Mouse (Mus musculus): Measurements from ENCODE around the gene Gpank1. TPM values are rescaled to one million over a fixed set of nuclear protein-coding genes. Genes with fewer than 3 reads are reported as not detected.

The Gpank1 gene
- 17.4 and 20.2 TPM in 2 replicates for polyA plus RNA-seq (2012; rRNA removed)

GRCm38 (mm10) chr17:35121143-35121799 is at the start of gene Gpank1:
Gpank1 (plus strand) TSS chr17:35121455.

GRCm38 (mm10) chr17:35076507-35077176 is 44.6 kb upstream of the Gpank1 start, which contains the start of gene Ly6g6e:
Ly6g6e (plus strand) TSS chr17:35076902.

DNA sequence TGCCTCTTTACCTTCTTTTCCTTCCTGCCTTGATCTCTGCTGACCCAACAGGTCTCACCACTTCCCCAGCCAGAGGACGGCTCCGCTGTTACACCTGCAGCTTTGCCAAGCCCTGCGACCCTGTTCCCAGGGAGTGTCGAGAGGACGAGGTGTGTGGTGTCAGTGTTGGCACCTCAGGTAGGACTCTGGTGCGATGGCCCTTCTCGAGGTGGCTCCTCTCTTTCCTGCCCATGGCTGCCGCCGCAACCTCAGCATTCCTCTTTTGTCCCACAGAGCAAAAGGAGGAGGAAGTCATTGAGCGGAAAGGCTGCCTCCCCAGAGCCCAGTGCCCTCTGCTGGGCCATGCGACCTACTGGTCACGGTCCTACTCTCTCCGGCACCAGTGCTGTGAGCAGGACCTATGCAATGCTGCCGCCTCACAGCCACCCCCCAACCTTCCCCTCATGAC is 43.4 kb upstream of the Gpank1 start, which contains the start of gene Ly6g6d:
Gene Ly6g6d (minus strand): TSS at position 280 of the 448 bp plus-strand sequence.

GRCm38 (mm10) chr17:35085208-35085865 is 35.9 kb upstream of the Gpank1 start, which contains the start of gene Ly6g6f:
Ly6g6f (minus strand) TSS chr17:35085610.

DNA sequence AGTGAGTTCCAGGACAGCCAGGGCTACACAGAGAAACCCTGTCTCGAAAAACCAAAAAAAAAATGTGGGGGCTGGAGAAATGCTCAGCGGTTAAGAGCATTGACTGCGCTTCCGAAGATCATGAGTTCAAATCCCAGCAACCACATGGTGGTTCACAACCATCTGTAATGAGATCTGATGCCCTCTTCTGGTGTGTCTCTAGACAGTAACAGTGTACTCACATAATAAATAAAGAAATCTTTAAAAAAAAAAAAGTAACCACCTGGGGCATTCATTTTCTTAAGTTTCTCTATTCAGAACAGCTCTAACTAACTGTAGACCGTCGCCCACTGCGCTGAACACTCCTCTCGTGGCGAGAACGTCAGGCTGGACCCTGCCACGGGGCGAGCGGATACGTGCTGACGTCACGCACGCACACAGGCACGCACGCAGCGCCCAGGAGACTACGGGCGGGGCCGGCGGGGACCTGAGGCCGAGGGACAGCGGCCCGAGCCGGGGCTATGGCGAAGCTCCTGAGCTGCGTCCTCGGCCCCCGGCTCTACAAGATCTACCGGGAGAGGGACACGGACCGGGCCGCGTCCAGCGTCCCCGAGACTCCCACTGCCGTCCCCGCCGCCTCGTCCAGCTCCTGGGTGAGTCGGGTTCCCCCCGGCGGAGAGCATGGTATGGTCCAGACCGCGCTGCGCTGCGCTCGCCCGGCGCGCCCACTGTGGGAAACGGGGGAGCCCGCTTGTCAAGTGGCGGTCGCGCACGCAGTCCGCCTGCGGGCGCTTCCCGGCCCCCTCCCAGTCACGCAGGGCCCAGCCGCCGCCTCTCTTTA is 32.2 kb upstream of the Gpank1 start, which contains the start of gene Abhd16a:
Gene Abhd16a (plus strand): TSS at position 439 of the 820 bp plus-strand sequence.

DNA sequence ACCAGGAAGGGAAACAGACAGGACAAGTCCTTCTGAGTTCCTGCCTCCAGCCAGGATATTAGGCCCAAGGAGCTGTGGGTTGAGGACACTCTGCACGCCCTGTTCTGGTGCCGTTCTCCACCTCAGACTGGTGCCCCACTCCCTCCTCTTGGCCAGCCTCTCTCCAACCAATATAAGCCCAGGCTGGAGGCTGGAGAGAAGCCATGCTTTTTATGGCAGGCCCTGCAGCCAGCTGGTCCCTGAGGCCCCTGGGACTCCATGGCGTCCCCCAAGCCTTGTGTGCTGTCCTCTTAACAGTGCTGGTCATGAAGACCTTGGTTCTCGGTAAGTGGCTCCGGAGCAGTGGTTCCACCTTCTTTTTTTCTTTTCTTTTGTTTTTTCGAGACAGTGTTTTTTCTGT is 13.2 kb upstream of the Gpank1 start, which contains the start of gene Ly6g5c:
Gene Ly6g5c (plus strand): TSS at position 183 of the 400 bp plus-strand sequence.

GRCm38 (mm10) chr17:35115046-35116019 is 5.9 kb upstream of the Gpank1 start, which contains the start of gene Ly6g5b:
Ly6g5b (minus strand) TSS chr17:35115428.

DNA sequence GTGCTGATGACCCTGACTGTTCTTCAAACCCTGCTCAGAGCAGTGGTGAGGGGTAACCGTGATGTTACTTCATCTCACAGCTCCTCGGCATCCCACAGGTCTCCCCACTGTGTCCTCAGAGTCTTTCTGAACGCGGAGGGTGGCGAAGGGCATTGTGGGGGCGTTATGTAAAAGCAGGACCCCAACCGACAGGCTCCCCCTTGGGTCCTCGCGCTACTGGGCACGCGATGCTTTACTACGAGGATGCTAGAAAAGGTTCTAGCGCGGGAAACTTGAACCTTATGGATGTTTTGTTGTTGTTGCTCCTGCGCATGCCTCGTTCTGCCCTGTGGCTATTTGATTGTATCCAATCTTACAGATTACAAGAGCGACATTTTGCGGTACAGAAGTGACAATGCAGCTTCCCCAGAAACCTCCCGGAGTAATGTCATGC is 632 bp downstream of the Gpank1 start, which contains the start of gene Csnk2b:
Gene Csnk2b (minus strand): TSS at position 183 of the 433 bp plus-strand sequence.

DNA sequence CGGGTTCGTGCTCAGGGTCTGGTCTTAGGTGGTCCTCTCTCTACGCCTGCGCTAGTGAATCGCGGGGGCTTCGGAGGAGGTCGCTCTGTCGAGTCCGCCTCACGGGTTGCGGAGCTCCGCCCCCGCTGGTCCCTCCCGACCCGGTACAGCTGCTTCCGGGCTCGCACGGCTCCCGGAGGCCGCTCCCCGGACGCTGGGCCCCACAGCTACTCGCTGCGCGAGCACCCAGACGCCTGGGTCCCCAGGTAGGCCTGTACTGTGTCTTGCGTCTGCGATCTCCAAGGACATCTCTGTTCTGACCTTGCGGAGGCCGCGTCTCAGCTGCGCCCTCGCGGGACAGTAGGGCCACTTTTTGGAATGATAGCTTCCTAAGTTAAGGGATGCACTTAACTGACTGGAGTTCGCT is 5.0 kb downstream of the Gpank1 start, which contains the start of gene D17H6S53E:
Gene D17H6S53E (plus strand): TSS at position 168 of the 406 bp plus-strand sequence.

GRCm38 (mm10) chr17:35131500-35132173 is 10.4 kb downstream of the Gpank1 start, which contains the start of gene Apom:
Apom (minus strand) TSS chr17:35132050.

GRCm38 (mm10) chr17:35134801-35135590 is 13.7 kb downstream of the Gpank1 start, which contains the start of gene Bag6:
Bag6 (plus strand) TSS chr17:35135178.

GRCm38 (mm10) chr17:35164568-35165450 is 43.6 kb downstream of the Gpank1 start, which contains the start of gene Prrc2a:
Prrc2a (minus strand) TSS chr17:35164897.

Other genes with a start within 250 kb of the Gpank1 start
- 31.4 and 37.2 TPM in 2 replicates for gene Zbtb12, start 242.0 kb upstream of the Gpank1 start, polyA plus RNA-seq (2012; rRNA removed)
- gene Gm20547, start 239.4 kb upstream of the Gpank1 start, polyA plus RNA-seq (2012; rRNA removed): 0.06 TPM in 1 of 2 replicates, not detected in the other
- gene C2, start 223.2 kb upstream of the Gpank1 start, polyA plus RNA-seq (2012; rRNA removed): 44.6 and 48.4 TPM in 2 replicates
- 397 and 463 TPM in 2 replicates for gene Ehmt2, start 223.0 kb upstream of the Gpank1 start, polyA plus RNA-seq (2012; rRNA removed)
- 10.4 and 10.5 TPM in 2 replicates for gene Slc44a4, start 207.0 kb upstream of the Gpank1 start, polyA plus RNA-seq (2012; rRNA removed)
- gene Neu1, start 190.2 kb upstream of the Gpank1 start, polyA plus RNA-seq (2012; rRNA removed): 41.7 and 43.1 TPM in 2 replicates
- 132 and 153 TPM in 2 replicates for gene Hspa1b, start 162.2 kb upstream of the Gpank1 start, polyA plus RNA-seq (2012; rRNA removed)
- gene Gm20481, start 151.5 kb upstream of the Gpank1 start, polyA plus RNA-seq (2012; rRNA removed): 1.1 TPM in 1 of 2 replicates, not detected in the other
- 71.2 and 74.4 TPM in 2 replicates for gene Hspa1a, start 149.3 kb upstream of the Gpank1 start, polyA plus RNA-seq (2012; rRNA removed)
- 0.28 and 0.47 TPM in 2 replicates for gene Hspa1l, start 148.8 kb upstream of the Gpank1 start, polyA plus RNA-seq (2012; rRNA removed)
- 107 and 128 TPM in 2 replicates for gene Lsm2, start 139.6 kb upstream of the Gpank1 start, polyA plus RNA-seq (2012; rRNA removed)
- gene Vars, start 120.5 kb upstream of the Gpank1 start, polyA plus RNA-seq (2012; rRNA removed): 349 and 387 TPM in 2 replicates
- gene Vwa7, start 104.9 kb upstream of the Gpank1 start, polyA plus RNA-seq (2012; rRNA removed): 1.6 and 1.7 TPM in 2 replicates
- gene Sapcd1, start 93.4 kb upstream of the Gpank1 start, polyA plus RNA-seq (2012; rRNA removed): 2.2 and 3.1 TPM in 2 replicates
- gene Msh5, start 74.7 kb upstream of the Gpank1 start, polyA plus RNA-seq (2012; rRNA removed): 2.8 and 3.2 TPM in 2 replicates
- 134 and 150 TPM in 2 replicates for gene Clic1, start 71.5 kb upstream of the Gpank1 start, polyA plus RNA-seq (2012; rRNA removed)
- 113 and 116 TPM in 2 replicates for gene Ddah2, start 62.4 kb upstream of the Gpank1 start, polyA plus RNA-seq (2012; rRNA removed)
- not detected in 2 replicates for gene Ly6g6c, start 56.1 kb upstream of the Gpank1 start, polyA plus RNA-seq (2012; rRNA removed)
- 0.25 and 0.36 TPM in 2 replicates for gene Mpig6b, start 55.3 kb upstream of the Gpank1 start, polyA plus RNA-seq (2012; rRNA removed)
- 13.7 and 17.0 TPM in 2 replicates for gene Ly6g6e, start 44.6 kb upstream of the Gpank1 start, polyA plus RNA-seq (2012; rRNA removed)
- 7.4 and 8.5 TPM in 2 replicates for gene Ly6g6d, start 43.4 kb upstream of the Gpank1 start, polyA plus RNA-seq (2012; rRNA removed)
- gene Ly6g6f, start 35.8 kb upstream of the Gpank1 start, polyA plus RNA-seq (2012; rRNA removed): not detected in 2 replicates
- gene Abhd16a, start 32.2 kb upstream of the Gpank1 start, polyA plus RNA-seq (2012; rRNA removed): 223 and 260 TPM in 2 replicates
- gene Ly6g5c, start 13.2 kb upstream of the Gpank1 start, polyA plus RNA-seq (2012; rRNA removed): not detected in 2 replicates
- 1.5 and 2.3 TPM in 2 replicates for gene Ly6g5b, start 6.0 kb upstream of the Gpank1 start, polyA plus RNA-seq (2012; rRNA removed)
- 246 and 449 TPM in 2 replicates for gene Csnk2b, start 598 bp downstream of the Gpank1 start, polyA plus RNA-seq (2012; rRNA removed)
- 7.9 and 13.4 TPM in 2 replicates for gene D17H6S53E, start 4.9 kb downstream of the Gpank1 start, polyA plus RNA-seq (2012; rRNA removed)
- gene Apom, start 10.6 kb downstream of the Gpank1 start, polyA plus RNA-seq (2012; rRNA removed): 0.16 and 0.37 TPM in 2 replicates
- gene Bag6, start 13.7 kb downstream of the Gpank1 start, polyA plus RNA-seq (2012; rRNA removed): 379 and 401 TPM in 2 replicates
- gene Prrc2a, start 43.4 kb downstream of the Gpank1 start, polyA plus RNA-seq (2012; rRNA removed): 592 and 637 TPM in 2 replicates
- 1.4 and 1.9 TPM in 2 replicates for gene Aif1, start 54.6 kb downstream of the Gpank1 start, polyA plus RNA-seq (2012; rRNA removed)
- gene Lst1, start 67.0 kb downstream of the Gpank1 start, polyA plus RNA-seq (2012; rRNA removed): 15.6 and 19.9 TPM in 2 replicates
- gene Ltb, start 73.0 kb downstream of the Gpank1 start, polyA plus RNA-seq (2012; rRNA removed): 4.6 and 6.7 TPM in 2 replicates
- 0.62 and 0.77 TPM in 2 replicates for gene Tnf, start 80.6 kb downstream of the Gpank1 start, polyA plus RNA-seq (2012; rRNA removed)
- 0.16 and 0.36 TPM in 2 replicates for gene Lta, start 83.9 kb downstream of the Gpank1 start, polyA plus RNA-seq (2012; rRNA removed)
- gene Gm16181, start 99.4 kb downstream of the Gpank1 start, polyA plus RNA-seq (2012; rRNA removed): not detected in 2 replicates
- gene Atp6v1g2, start 112.2 kb downstream of the Gpank1 start, polyA plus RNA-seq (2012; rRNA removed): 6.9 and 13.4 TPM in 2 replicates
- 42.9 and 64.2 TPM in 2 replicates for gene Nfkbil1, start 114.3 kb downstream of the Gpank1 start, polyA plus RNA-seq (2012; rRNA removed)
- gene Ddx39b, start 120.3 kb downstream of the Gpank1 start, polyA plus RNA-seq (2012; rRNA removed): 360 and 468 TPM in 2 replicates
- gene H2-D1, start 141.3 kb downstream of the Gpank1 start, polyA plus RNA-seq (2012; rRNA removed): 422 and 558 TPM in 2 replicates
- gene H2-Q1, start 198.9 kb downstream of the Gpank1 start, polyA plus RNA-seq (2012; rRNA removed): not detected in 2 replicates
- 1.3 and 2.0 TPM in 2 replicates for gene H2-Q2, start 220.8 kb downstream of the Gpank1 start, polyA plus RNA-seq (2012; rRNA removed)